Mouse (Mus musculus) MEL (cell line): Measurements from ENCODE around the gene Agpat4.

Experiments
- BHLHE40 ChIP-seq: IDR thresholded peaks from 2 replicates; pipeline ENCODE4 v1.6.1; 2012; ENCODE audit warnings: low read depth, mild to moderate bottlenecking, inconsistent platforms, low read length, improper control_type of control experiment, borderline replicate concordance
- CHD2 ChIP-seq: IDR thresholded peaks from 2 replicates; pipeline ENCODE4 v1.6.1; 2011; ENCODE audit warnings: low read length, improper control_type of control experiment
- CTCF ChIP-seq, 3 experiments: IDR thresholded peaks in 2 of 3; conservative IDR thresholded peaks in 1 of 3; 2 replicates each; pipeline ENCODE4 v1.5.1; 2011 to 2012; ENCODE audit warnings: low read length in 3 of 3, low read depth in 2 of 3, mild to moderate bottlenecking in 2 of 3, improper control_type of control experiment in 1 of 3, inconsistent platforms in 1 of 3, mixed read lengths in 1 of 3, moderate library complexity in 1 of 3; ENCODE audit not compliant: control insufficient read depth in 1 of 3, insufficient read depth in 1 of 3, poor library complexity in 1 of 3, severe bottlenecking in 1 of 3
- EP300 ChIP-seq, 2 experiments: IDR thresholded peaks; 2 replicates each; pipeline ENCODE4 v1.6.1; 2011; ENCODE audit warnings: improper control_type of control experiment in 2 of 2, low read length in 2 of 2, low read depth in 1 of 2, mild to moderate bottlenecking in 1 of 2
- KAT2A ChIP-seq: conservative IDR thresholded peaks from 2 replicates; pipeline ENCODE4 v1.6.1; 2012; ENCODE audit warnings: low read depth, low read length, improper control_type of control experiment, inconsistent platforms
- MYC ChIP-seq: IDR thresholded peaks from 2 replicates; pipeline ENCODE4 v1.6.1; 2011; ENCODE audit warnings: low read depth, mild to moderate bottlenecking, low read length, improper control_type of control experiment, moderate library complexity
- POLR2A ChIP-seq, 2 experiments: IDR thresholded peaks; 2 replicates each; pipeline ENCODE4 v1.6.1; 2011 to 2012; ENCODE audit warnings: low read length in 2 of 2, mild to moderate bottlenecking in 2 of 2, control low read depth in 1 of 2, improper control_type of control experiment in 1 of 2, low read depth in 1 of 2, moderate library complexity in 1 of 2; ENCODE audit not compliant: control insufficient read depth in 1 of 2, insufficient read depth in 1 of 2, poor library complexity in 1 of 2
- POLR2AphosphoS2 ChIP-seq: IDR thresholded peaks from 2 replicates; pipeline ENCODE4 v1.6.1; 2011; ENCODE audit warnings: low read length, improper control_type of control experiment
- POLR2AphosphoS5 ChIP-seq: IDR thresholded peaks from 2 replicates; pipeline ENCODE4 v1.6.1; 2012; ENCODE audit warnings: low read depth, borderline replicate concordance, mild to moderate bottlenecking, inconsistent platforms, low read length, moderate library complexity, mixed read lengths
- RAD21 ChIP-seq: IDR thresholded peaks from 2 replicates; pipeline ENCODE4 v1.6.1; 2011; ENCODE audit warnings: mild to moderate bottlenecking, low read depth, low read length, improper control_type of control experiment
- USF2 ChIP-seq, 2 experiments: IDR thresholded peaks; 2 replicates each; pipeline ENCODE4 v1.6.1; 2011 to 2012; ENCODE audit warnings: improper control_type of control experiment in 2 of 2, low read length in 2 of 2, borderline replicate concordance in 1 of 2, inconsistent platforms in 1 of 2, low read depth in 1 of 2, mild to moderate bottlenecking in 1 of 2; ENCODE audit not compliant: insufficient read depth in 1 of 2
- ZC3H11A ChIP-seq: IDR thresholded peaks from 2 replicates; pipeline ENCODE4 v1.6.1; 2012; ENCODE audit warnings: low read depth, mild to moderate bottlenecking, inconsistent platforms, low read length, improper control_type of control experiment
- ZKSCAN1 ChIP-seq: IDR thresholded peaks from 2 replicates; pipeline ENCODE4 v1.6.1; 2012; ENCODE audit warnings: low read depth, mild to moderate bottlenecking, inconsistent platforms, low read length, improper control_type of control experiment, moderate library complexity
- ZMIZ1 ChIP-seq: IDR thresholded peaks from 2 replicates; pipeline ENCODE4 v1.6.1; 2012; ENCODE audit warnings: low read depth, mild to moderate bottlenecking, inconsistent platforms, low read length, improper control_type of control experiment, moderate library complexity

DNA sequence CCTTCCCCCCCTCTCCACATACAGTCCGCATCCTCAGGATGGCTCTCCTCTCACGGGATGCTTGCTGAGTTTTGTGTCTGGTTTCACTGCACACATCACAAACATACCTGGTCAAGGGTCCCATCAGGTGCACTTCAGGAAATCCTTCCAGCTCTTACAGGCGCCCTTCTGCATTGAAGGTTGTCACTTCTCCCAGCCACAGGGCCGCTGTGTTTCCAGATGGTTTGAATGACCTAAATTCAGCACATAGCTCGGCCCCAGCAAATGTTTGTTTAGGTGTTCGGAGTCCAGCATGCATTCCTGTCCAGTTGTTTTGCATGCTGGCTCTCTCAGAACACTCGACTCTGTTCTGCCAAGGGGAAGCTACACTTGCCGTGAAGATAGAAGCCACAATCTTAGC is 65.8 kb downstream of the Agpat4 start:
- TF ChIP-seq ZC3H11A, result no peak
- no peak for TF ChIP-seq CHD2
- TF ChIP-seq CTCF (IDR thresholded peaks at IDR 0.05 in 2 of 3, conservative IDR thresholded peaks at IDR 0.05 in 1 of 3; ENCODE audit: control insufficient read depth in 1 of 3, insufficient read depth in 1 of 3, low read depth in 2 of 3, low read length in 3 of 3, poor library complexity in 1 of 3, severe bottlenecking in 1 of 3), result no peak
- no peak for TF ChIP-seq KAT2A
- TF ChIP-seq MYC, result no peak
- TF ChIP-seq POLR2A (IDR thresholded peaks at IDR 0.05; ENCODE audit: control insufficient read depth in 1 of 2, insufficient read depth in 1 of 2, low read depth in 1 of 2, low read length in 2 of 2, poor library complexity in 1 of 2), result no peak
- TF ChIP-seq POLR2AphosphoS2, result no peak
- TF ChIP-seq EP300 (IDR thresholded peaks at IDR 0.05; ENCODE audit: low read depth in 1 of 2, low read length in 2 of 2), result no peak
- TF ChIP-seq ZKSCAN1, result no peak
- TF ChIP-seq USF2 (IDR thresholded peaks at IDR 0.05; ENCODE audit: borderline replicate concordance in 1 of 2, insufficient read depth in 1 of 2, low read depth in 1 of 2, low read length in 2 of 2), result no peak
- no peak for TF ChIP-seq BHLHE40
- no peak for TF ChIP-seq RAD21
- no peak for TF ChIP-seq POLR2AphosphoS5
- no peak for TF ChIP-seq ZMIZ1
